Mouse (Mus musculus) C2C12 (cell line): ENCODE data around the gene Ccdc183.

Experiments
- CEBPB ChIP-seq: IDR thresholded peaks from one replicate; pipeline ENCODE4 v1.6.1; 2011; ENCODE audit warnings: low read depth, mild to moderate bottlenecking, control low read depth, moderate library complexity
- CTCF ChIP-seq: IDR thresholded peaks from one replicate; pipeline ENCODE4 v1.5.1; 2011; ENCODE audit not compliant: control insufficient read depth, insufficient read depth, insufficient read length
- FOSL1 ChIP-seq: IDR thresholded peaks from one replicate; pipeline ENCODE4 v1.8.0; 2011; ENCODE audit warnings: mild to moderate bottlenecking, low read length; ENCODE audit not compliant: poor library complexity, insufficient read depth, severe bottlenecking
- MAX ChIP-seq: IDR thresholded peaks from one replicate; pipeline ENCODE4 v1.6.1; 2011; ENCODE audit warnings: mild to moderate bottlenecking, control low read depth
- MYOD1 ChIP-seq: IDR thresholded peaks from one replicate; pipeline ENCODE4 v1.6.1; 2011; ENCODE audit warnings: low read depth; ENCODE audit not compliant: control insufficient read depth, insufficient read length
- USF1 ChIP-seq: IDR thresholded peaks from one replicate; pipeline ENCODE4 v1.6.1; 2011; ENCODE audit warnings: low read depth, mild to moderate bottlenecking, control low read depth, moderate library complexity

DNA sequence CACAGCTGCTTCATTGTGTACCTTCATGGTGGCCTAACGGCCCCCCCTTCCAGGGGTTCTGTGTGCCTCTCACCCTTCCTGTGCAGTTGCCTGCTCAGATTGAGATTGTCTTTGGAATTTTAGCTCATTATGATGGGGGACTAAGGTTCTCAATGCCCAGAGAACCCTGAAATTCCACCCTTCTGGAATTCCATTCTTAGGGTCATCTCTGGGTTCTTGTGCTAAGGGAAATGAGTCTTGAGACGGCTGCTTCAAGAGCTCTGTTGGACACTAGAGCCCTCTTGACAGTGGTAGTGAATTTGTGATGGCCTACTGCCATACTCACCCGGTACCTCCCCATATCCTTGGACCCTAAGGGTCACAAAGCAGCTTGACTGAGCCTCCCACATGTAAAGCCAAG lies at the start of gene Ccdc183:
- TF ChIP-seq CTCF = no peak
- TF ChIP-seq MAX = no peak
- TF ChIP-seq FOSL1 = no peak
- TF ChIP-seq USF1 = no peak
- TF ChIP-seq CEBPB = no peak
- no peak for TF ChIP-seq MYOD1
